Mouse (Mus musculus): ENCODE results near the gene Pdcd1lg2. TPM values are rescaled to one million over a fixed set of nuclear protein-coding genes. Genes with fewer than 3 reads are reported as not detected.

Pdcd1lg2 gene
- polyA plus RNA-seq, 1 experiment from 2014 or later = 0.05 TPM

GRCm38 (mm10) chr19:29508208-29508607 is 97.5 kb downstream of the Pdcd1lg2 start:
- Histone ChIP-seq H3K4me3 (ENCODE audit: low read depth, low read length) (no peak overlapping the region), H3K9ac (ENCODE audit: low read length) (no peak overlapping the region), H3K36me3 (ENCODE audit: control insufficient read depth, insufficient read depth, low read length) (no peaks in the 10 kb centered on the region), H3K9me3 (ENCODE audit: control insufficient read depth, low read length) (no peaks in the 10 kb centered on the region), H3K4me1 (replicated peaks; ENCODE audit: control insufficient read depth, insufficient read depth) (no peaks in the 10 kb centered on the region), H3K27ac (replicated peaks) (no peak overlapping the region), H3K4me2 (replicated peaks; ENCODE audit: low read depth) (no peak overlapping the region), H3K27me3 (ENCODE audit: control insufficient read depth, insufficient read depth, low read length) (no peaks in the 10 kb centered on the region)
- no peak for ATAC-seq (ENCODE audit: low FRiP score, low TSS enrichment)
- no peak for DNase-seq (ENCODE audit: low spot score)
- WGBS = 70% methylated on average over 7 of the region's 7 CpGs
- TF ChIP-seq CTCF (IDR thresholded peaks at IDR 0.05; ENCODE audit: low read depth) (no peak), EP300 (optimal IDR thresholded peaks at IDR 0.05) (no peak)

- Histone ChIP-seq H3K27ac (replicated peaks) (no peak overlapping the region), H3K27me3 (ENCODE audit: control insufficient read depth, insufficient read depth, low read length) (no peaks in the 10 kb centered on the region), H3K4me3 (ENCODE audit: low read depth, low read length) (no peak overlapping the region), H3K9me3 (ENCODE audit: control insufficient read depth, low read length) (no peaks in the 10 kb centered on the region), H3K4me1 (replicated peaks; ENCODE audit: control insufficient read depth, insufficient read depth) (no peaks in the 10 kb centered on the region), H3K9ac (ENCODE audit: low read length) (no peak overlapping the region), H3K4me2 (replicated peaks; ENCODE audit: low read depth) (no peak overlapping the region), H3K36me3 (ENCODE audit: control insufficient read depth, insufficient read depth, low read length) (no peaks in the 10 kb centered on the region)
- no peak for TF ChIP-seq CTCF (IDR thresholded peaks at IDR 0.05; ENCODE audit: low read depth)
- no peak for TF ChIP-seq EP300 (optimal IDR thresholded peaks at IDR 0.05)
- ATAC-seq (ENCODE audit: low FRiP score, low TSS enrichment) (no peak), DNase-seq (ENCODE audit: low spot score) (no peak)
- WGBS = 84% methylated on average over 7 of the region's 7 CpGs
Measured at GRCm38 (mm10) chr19:29509857-29510256, 99.1 kb downstream of the Pdcd1lg2 start.

GRCm38 (mm10) chr19:29511826-29512225 is 101.1 kb downstream of the Pdcd1lg2 start:
- no peak overlapping the region for H3K27ac ChIP-seq (replicated peaks)
- DNase-seq (ENCODE audit: low spot score) = no peak
- TF ChIP-seq EP300 (optimal IDR thresholded peaks at IDR 0.05) (no peak), CTCF (IDR thresholded peaks at IDR 0.05; ENCODE audit: low read depth) (no peak)
- no peaks in the 10 kb centered on the region for H3K27me3 ChIP-seq (ENCODE audit: control insufficient read depth, insufficient read depth, low read length)
- H3K4me1 ChIP-seq (replicated peaks; ENCODE audit: control insufficient read depth, insufficient read depth) = no peaks in the 10 kb centered on the region
- H3K9me3 ChIP-seq (ENCODE audit: control insufficient read depth, low read length) = no peaks in the 10 kb centered on the region
- H3K36me3 ChIP-seq (ENCODE audit: control insufficient read depth, insufficient read depth, low read length) = no peaks in the 10 kb centered on the region
- H3K9ac ChIP-seq (ENCODE audit: low read length) = no peak overlapping the region
- no peak overlapping the region for H3K4me2 ChIP-seq (replicated peaks; ENCODE audit: low read depth)
- 72% methylated on average over 2 of the region's 2 CpGs for WGBS
- H3K4me3 ChIP-seq (ENCODE audit: low read depth, low read length) = no peak overlapping the region
- ATAC-seq (ENCODE audit: low FRiP score, low TSS enrichment) = no peak

GRCm38 (mm10) chr19:29513111-29513766 is 102.5 kb downstream of the Pdcd1lg2 start:
- no peak overlapping the region for H3K9ac ChIP-seq (ENCODE audit: low read length)
- DNase-seq (ENCODE audit: low spot score) (no peak), ATAC-seq (ENCODE audit: low FRiP score, low TSS enrichment) (no peak)
- H3K36me3 ChIP-seq (ENCODE audit: control insufficient read depth, insufficient read depth, low read length) = no peaks in the 10 kb centered on the region
- H3K4me2 ChIP-seq (replicated peaks; ENCODE audit: low read depth) = no peak overlapping the region
- H3K27ac ChIP-seq (replicated peaks) = no peak overlapping the region
- WGBS = 52% methylated on average over 2 of the region's 2 CpGs
- TF ChIP-seq CTCF (IDR thresholded peaks at IDR 0.05; ENCODE audit: low read depth) (no peak), EP300 (optimal IDR thresholded peaks at IDR 0.05) (no peak)
- H3K27me3 ChIP-seq (ENCODE audit: control insufficient read depth, insufficient read depth, low read length) = no peaks in the 10 kb centered on the region
- H3K4me1 ChIP-seq (replicated peaks; ENCODE audit: control insufficient read depth, insufficient read depth) = no peaks in the 10 kb centered on the region
- H3K9me3 ChIP-seq (ENCODE audit: control insufficient read depth, low read length) = no peaks in the 10 kb centered on the region
- H3K4me3 ChIP-seq (ENCODE audit: low read depth, low read length) = no peak overlapping the region

GRCm38 (mm10) chr19:29514130-29514529 is 103.4 kb downstream of the Pdcd1lg2 start:
- TF ChIP-seq EP300 (optimal IDR thresholded peaks at IDR 0.05) = no peak
- no peak for TF ChIP-seq CTCF (IDR thresholded peaks at IDR 0.05; ENCODE audit: low read depth)
- ATAC-seq (ENCODE audit: low FRiP score, low TSS enrichment) (no peak), DNase-seq (ENCODE audit: low spot score) (no peak)
- H3K9me3 ChIP-seq (ENCODE audit: control insufficient read depth, low read length) = no peaks in the 10 kb centered on the region
- WGBS = 100% methylated on average over 3 of the region's 3 CpGs
- no peak overlapping the region for H3K9ac ChIP-seq (ENCODE audit: low read length)
- no peak overlapping the region for H3K27ac ChIP-seq (replicated peaks)
- H3K27me3 ChIP-seq (ENCODE audit: control insufficient read depth, insufficient read depth, low read length) = no peaks in the 10 kb centered on the region
- H3K4me1 ChIP-seq (replicated peaks; ENCODE audit: control insufficient read depth, insufficient read depth) = no peaks in the 10 kb centered on the region
- H3K36me3 ChIP-seq (ENCODE audit: control insufficient read depth, insufficient read depth, low read length) = no peaks in the 10 kb centered on the region
- H3K4me3 ChIP-seq (ENCODE audit: low read depth, low read length) = no peak overlapping the region
- H3K4me2 ChIP-seq (replicated peaks; ENCODE audit: low read depth) = no peak overlapping the region

- Histone ChIP-seq H3K36me3 (ENCODE audit: control insufficient read depth, insufficient read depth, low read length) (no peaks in the 10 kb centered on the region), H3K4me1 (replicated peaks; ENCODE audit: control insufficient read depth, insufficient read depth) (no peaks in the 10 kb centered on the region), H3K27ac (replicated peaks) (no peak overlapping the region), H3K4me3 (ENCODE audit: low read depth, low read length) (no peak overlapping the region), H3K4me2 (replicated peaks; ENCODE audit: low read depth) (no peak overlapping the region), H3K27me3 (ENCODE audit: control insufficient read depth, insufficient read depth, low read length) (no peaks in the 10 kb centered on the region), H3K9me3 (ENCODE audit: control insufficient read depth, low read length) (no peaks in the 10 kb centered on the region), H3K9ac (ENCODE audit: low read length) (no peak overlapping the region)
- no peak for ATAC-seq (ENCODE audit: low FRiP score, low TSS enrichment)
- TF ChIP-seq EP300 (optimal IDR thresholded peaks at IDR 0.05) (no peak), CTCF (IDR thresholded peaks at IDR 0.05; ENCODE audit: low read depth) (no peak)
- DNase-seq (ENCODE audit: low spot score) = no peak
- 89% methylated on average over 3 of the region's 3 CpGs for WGBS
Measured at GRCm38 (mm10) chr19:29515386-29515785, 104.7 kb downstream of the Pdcd1lg2 start.

Data from stomach, postnatal 0 days (tissue).